Mouse (Mus musculus) B cell, adult 2 months (primary cell): ENCODE measurements at regions not wholly inside any gene's neighbourhood (a gene's known extent, or its start where the extent isn't known, plus 50 kb on each side); places are given as distances from the start of the nearest gene placed in this dataset.

ENCODE experiments used
- DNase-seq, 2 experiments: peaks; one replicate each; pipeline ENCODE4 v3.0.0; 2022

- DNase-seq: no peak
Measured at GRCm38 (mm10) chr2:169019037-169019436, 63.6 kb upstream of the Zfp64 start.

DNA sequence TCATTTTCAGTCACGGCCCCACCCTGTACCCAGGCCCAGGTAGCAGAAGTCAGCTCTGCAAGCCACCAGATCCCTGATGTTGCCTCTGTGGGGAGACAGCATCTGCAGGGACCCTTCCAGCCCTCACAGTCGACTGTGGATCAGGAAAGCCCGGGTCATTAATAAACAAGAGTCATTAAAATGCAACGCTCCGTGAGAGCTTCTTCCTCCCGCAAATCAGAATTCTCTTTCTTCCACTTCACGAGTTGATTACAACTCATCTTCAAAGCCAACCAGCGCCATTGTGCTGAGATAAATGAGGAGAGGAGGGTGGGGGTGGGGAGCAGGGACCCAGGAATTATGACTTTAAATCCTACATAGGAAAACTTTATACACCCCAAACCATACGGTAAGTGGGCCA, 54.9 kb upstream of the Zfp64 start:
- no peak for DNase-seq

DNA sequence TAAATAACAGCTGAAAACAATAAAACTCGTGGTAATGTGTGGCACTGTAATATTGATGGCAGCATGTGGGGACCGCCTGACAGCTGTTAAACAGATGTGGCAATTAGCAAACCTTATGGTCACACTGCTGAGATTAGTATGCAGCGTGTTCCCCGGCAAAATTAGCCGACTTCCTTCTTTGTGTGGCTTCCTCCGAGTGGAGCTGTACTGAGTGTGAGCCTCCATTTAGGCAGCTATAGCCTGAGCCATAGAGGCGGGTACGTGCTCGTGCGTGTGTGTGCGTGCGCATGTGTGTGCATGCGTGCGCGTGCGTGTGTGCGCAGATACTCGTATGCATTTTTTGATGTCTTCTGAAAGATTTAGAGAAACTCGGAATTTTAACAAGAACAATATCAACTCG, 53.4 kb upstream of the Zfp64 start:
- DNase-seq: no peak

GRCm38 (mm10) chr2:169008333-169008732, 52.9 kb upstream of the Zfp64 start:
- no peak for DNase-seq

GRCm38 (mm10) chr2:169006549-169006948, 51.2 kb upstream of the Zfp64 start:
- DNase-seq: no peak

- DNase-seq: no peak
Measured at GRCm38 (mm10) chr2:169005810-169006209, 50.4 kb upstream of the Zfp64 start.
